Comparison of ENCODE assay signal across 8 mouse cellular contexts in the genomic region with DNA sequence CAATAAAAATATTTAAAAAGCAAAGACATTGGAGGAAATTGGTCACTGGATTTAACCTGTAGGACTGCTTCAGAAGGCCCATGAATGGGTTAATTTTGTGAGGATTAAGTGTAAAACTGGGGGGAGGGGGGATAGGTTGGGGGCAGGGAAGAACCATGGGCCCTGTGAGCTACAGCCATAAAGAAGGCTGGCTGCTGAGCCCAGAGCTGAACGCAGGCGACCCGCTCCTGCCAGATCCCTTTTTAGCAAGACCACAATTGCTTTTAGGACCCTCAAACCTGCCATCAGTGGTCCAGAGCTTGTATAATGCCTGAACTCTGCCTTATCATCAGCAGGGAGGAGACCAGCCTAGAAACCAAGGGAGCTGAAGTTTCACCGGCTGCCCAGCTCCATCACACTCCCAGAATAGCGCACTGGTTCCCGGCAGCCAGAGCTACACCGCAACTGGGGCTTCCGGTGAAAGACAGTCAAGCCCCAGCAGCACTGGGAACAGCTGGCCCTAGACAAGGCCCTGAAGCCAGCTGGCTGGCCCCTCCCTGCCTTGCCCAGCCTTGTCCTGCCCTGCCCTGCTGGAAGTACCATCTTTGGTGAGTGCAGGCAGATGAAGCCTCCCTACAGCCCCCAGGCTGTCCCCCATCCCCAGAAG. TPM values are rescaled to one million over a fixed set of nuclear protein-coding genes. Genes with fewer than 3 reads are reported as not detected.
DNase-seq lines count a peak whose midpoint lies in the region; ATAC-seq and TF ChIP-seq lines count a peak whose summit lies in the region.

No protein-coding gene starts in this region.

- 0 out of 2 replicates have a peak overlapping the region, but pooled peaks have one; percentile 1 for H3K4me3 ChIP-seq in kidney, embryonic 16.5 days (ENCODE audit: low read length)
- no peak overlapping the region for H3K4me3 ChIP-seq in embryonic facial prominence, embryonic 12.5 days
- H3K4me3 ChIP-seq in midbrain, embryonic 13.5 days (replicated peaks) = no peak overlapping the region
- no peak overlapping the region for H3K4me3 ChIP-seq in thymus, adult 2 months (ENCODE audit: control insufficient read depth, insufficient read depth, low read length)

- peak overlapping the region; percentile 85 for H3K27ac ChIP-seq in kidney, embryonic 16.5 days (ENCODE audit: low read length)
- H3K27ac ChIP-seq in embryonic facial prominence, embryonic 12.5 days = peak overlapping the region; percentile 86
- H3K27ac ChIP-seq in midbrain, embryonic 13.5 days = peak overlapping the region; percentile 53; the same call in 1 of the 2 replicates
- H3K27ac ChIP-seq in thymus, adult 2 months (ENCODE audit: control insufficient read depth, insufficient read depth, low read length) = no peak overlapping the region

- DNase-seq in kidney, postnatal 36 days = no peak
- no peak for DNase-seq in right cerebral cortex, postnatal 14 days
- no peak for DNase-seq in thymus, adult 2 months
- no peak for DNase-seq in urinary bladder, postnatal 10 days (ENCODE audit: low spot score)

- peak overlapping the region; percentile 55 for H3K9ac ChIP-seq in kidney, embryonic 16.5 days (replicated peaks; ENCODE audit: low read length)
- peak overlapping the region; percentile 42 for H3K9ac ChIP-seq in embryonic facial prominence, embryonic 12.5 days
- 0 out of 2 replicates have a peak overlapping the region, but pooled peaks have one; percentile 28 for H3K9ac ChIP-seq in midbrain, embryonic 13.5 days (replicated peaks)

- no peaks in the 10 kb centered on the region for H3K36me3 ChIP-seq in kidney, embryonic 16.5 days (ENCODE audit: insufficient read depth, low read length)
- no peaks in the 10 kb centered on the region for H3K36me3 ChIP-seq in embryonic facial prominence, embryonic 12.5 days
- H3K36me3 ChIP-seq in midbrain, embryonic 13.5 days = no peaks in the 10 kb centered on the region
- H3K36me3 ChIP-seq in thymus, adult 2 months (ENCODE audit: control insufficient read depth, insufficient read depth, low read length) = no peaks in the 10 kb centered on the region

- H3K9me3 ChIP-seq in kidney, embryonic 16.5 days (ENCODE audit: low read length) = peaks cover 3% of the 10 kb centered on the region; the same call in 1 of the 2 replicates
- no peaks in the 10 kb centered on the region for H3K9me3 ChIP-seq in embryonic facial prominence, embryonic 12.5 days
- peaks cover 4% of the 10 kb centered on the region; the same call in 1 of the 2 replicates for H3K9me3 ChIP-seq in midbrain, embryonic 13.5 days

- H3K4me1 ChIP-seq in kidney, embryonic 16.5 days (ENCODE audit: insufficient read depth, low read length) = peaks cover 44% of the 10 kb centered on the region
- peaks cover 18% of the 10 kb centered on the region for H3K4me1 ChIP-seq in embryonic facial prominence, embryonic 12.5 days
- H3K4me1 ChIP-seq in midbrain, embryonic 13.5 days (replicated peaks) = peaks cover 17% of the 10 kb centered on the region
- H3K4me1 ChIP-seq in thymus, adult 2 months (replicated peaks; ENCODE audit: control insufficient read depth, insufficient read depth, low read length) = no peaks in the 10 kb centered on the region; the same call in 1 of the 2 replicates

- no peak for TF ChIP-seq POLR2A in thymus, adult 2 months (IDR thresholded peaks at IDR 0.05; ENCODE audit: control insufficient read depth, extremely low read depth, insufficient read depth, low read length, poor library complexity)

- TF ChIP-seq CTCF in thymus, adult 2 months (IDR thresholded peaks at IDR 0.05; ENCODE audit: borderline replicate concordance, control insufficient read depth, extremely low read depth, insufficient read depth, low read length, poor library complexity) = no peak

- ATAC-seq in kidney, embryonic 16.5 days (ENCODE audit: low FRiP score, low TSS enrichment) = peak; percentile 75
- ATAC-seq in embryonic facial prominence, embryonic 12.5 days (ENCODE audit: insufficient number of reproducible peaks, insufficient read depth, low FRiP score, low TSS enrichment) = peak; percentile 85
- peak; percentile 48 to 53 for ATAC-seq in hematopoietic stem cell, adult 5-6 weeks (replicated peaks in 1 of 2; ENCODE audit: insufficient read depth in 1 of 2, low FRiP score in 2 of 2, low TSS enrichment in 1 of 2, low read depth in 1 of 2, poor library complexity in 2 of 2, severe bottlenecking in 2 of 2)
- ATAC-seq in midbrain, embryonic 13.5 days = peak; percentile 69

- H3K27me3 ChIP-seq in kidney, embryonic 16.5 days (ENCODE audit: insufficient read depth, low read length) = no peaks in the 10 kb centered on the region
- no peaks in the 10 kb centered on the region for H3K27me3 ChIP-seq in embryonic facial prominence, embryonic 12.5 days
- peaks cover 4% of the 10 kb centered on the region for H3K27me3 ChIP-seq in midbrain, embryonic 13.5 days
- H3K27me3 ChIP-seq in thymus, adult 2 months (ENCODE audit: control insufficient read depth, insufficient read depth, low read length) = no peaks in the 10 kb centered on the region

- 8% methylated on average over 8 of the region's 8 CpGs for WGBS in kidney, embryonic 16.5 days
- 3% methylated on average over 8 of the region's 8 CpGs for WGBS in embryonic facial prominence, embryonic 12.5 days
- WGBS in midbrain, embryonic 13.5 days = 2% methylated on average over 8 of the region's 8 CpGs
- WGBS in thymus, adult 2 months = 23% methylated on average over 8 of the region's 8 CpGs

- H3K4me2 ChIP-seq in kidney, embryonic 16.5 days (replicated peaks; ENCODE audit: low read depth, low read length) = peak overlapping the region; percentile 30; the same call in 1 of the 2 replicates
- H3K4me2 ChIP-seq in embryonic facial prominence, embryonic 12.5 days (replicated peaks) = peak overlapping the region; percentile 14
- peak overlapping the region; percentile 19 for H3K4me2 ChIP-seq in midbrain, embryonic 13.5 days (replicated peaks)

RNA-seq across cellular contexts. Expression of gene Gprc5c, which starts 7.0 kb away (rescaled TPM):
- polyA plus RNA-seq in kidney, embryonic 16.5 days (2015; fragmentation: Nextera tagmentation; extraction: Ambion mirVana) = 153 and 162 TPM in 2 replicates
- polyA plus RNA-seq in embryonic facial prominence, embryonic 12.5 days (2016; fragmentation: Nextera tagmentation; extraction: Ambion mirVana) = 55.7 and 56.3 TPM in 2 replicates
- not detected in 2 replicates for total RNA-seq in hematopoietic stem cell, adult 5-6 weeks (2017)
- 5.9 and 7.1 TPM in 2 replicates for polyA plus RNA-seq in midbrain, embryonic 13.5 days (2015; fragmentation: Nextera tagmentation; extraction: Ambion mirVana)
- 5.4 and 6.4 TPM in 2 replicates for polyA plus RNA-seq in thymus, adult 2 months (2012; rRNA removed)

RNA-seq across cellular contexts. Expression of gene Gpr142, which starts 45.2 kb away (rescaled TPM):
- polyA plus RNA-seq in kidney, embryonic 16.5 days (2015; fragmentation: Nextera tagmentation; extraction: Ambion mirVana) = not detected in 2 replicates
- not detected in 2 replicates for polyA plus RNA-seq in embryonic facial prominence, embryonic 12.5 days (2016; fragmentation: Nextera tagmentation; extraction: Ambion mirVana)
- not detected in 2 replicates for total RNA-seq in hematopoietic stem cell, adult 5-6 weeks (2017)
- not detected in 2 replicates for polyA plus RNA-seq in midbrain, embryonic 13.5 days (2015; fragmentation: Nextera tagmentation; extraction: Ambion mirVana)
- polyA plus RNA-seq in thymus, adult 2 months (2012; rRNA removed) = not detected in 2 replicates

RNA-seq across cellular contexts. Expression of gene Cd300a, which starts 45.9 kb away (rescaled TPM):
- 1.8 and 2.2 TPM in 2 replicates for polyA plus RNA-seq in kidney, embryonic 16.5 days (2015; fragmentation: Nextera tagmentation; extraction: Ambion mirVana)
- polyA plus RNA-seq in embryonic facial prominence, embryonic 12.5 days (2016; fragmentation: Nextera tagmentation; extraction: Ambion mirVana) = 0.87 and 1.5 TPM in 2 replicates
- 10.7 and 19.2 TPM in 2 replicates for total RNA-seq in hematopoietic stem cell, adult 5-6 weeks (2017)
- polyA plus RNA-seq in midbrain, embryonic 13.5 days (2015; fragmentation: Nextera tagmentation; extraction: Ambion mirVana) = 0.55 and 0.67 TPM in 2 replicates
- polyA plus RNA-seq in thymus, adult 2 months (2012; rRNA removed) = 3.7 and 4.2 TPM in 2 replicates

RNA-seq across cellular contexts. Expression of gene Btbd17, which starts 48.2 kb away (rescaled TPM):
- polyA plus RNA-seq in kidney, embryonic 16.5 days (2015; fragmentation: Nextera tagmentation; extraction: Ambion mirVana) = 0.47 and 0.54 TPM in 2 replicates
- polyA plus RNA-seq in embryonic facial prominence, embryonic 12.5 days (2016; fragmentation: Nextera tagmentation; extraction: Ambion mirVana) = 7.6 and 8.7 TPM in 2 replicates
- total RNA-seq in hematopoietic stem cell, adult 5-6 weeks (2017) = not detected in 2 replicates
- 30.1 and 33.6 TPM in 2 replicates for polyA plus RNA-seq in midbrain, embryonic 13.5 days (2015; fragmentation: Nextera tagmentation; extraction: Ambion mirVana)
- 0.53 and 1.1 TPM in 2 replicates for polyA plus RNA-seq in thymus, adult 2 months (2012; rRNA removed)
